Mouse (Mus musculus): ENCODE measurements around the gene Mrpl18.
"Not testable (repeated sequence)": the region's sequence is repeated elsewhere in the genome, so short reads cannot be mapped to it uniquely, and the experiment has no call there.

The Mrpl18 gene

DNA sequence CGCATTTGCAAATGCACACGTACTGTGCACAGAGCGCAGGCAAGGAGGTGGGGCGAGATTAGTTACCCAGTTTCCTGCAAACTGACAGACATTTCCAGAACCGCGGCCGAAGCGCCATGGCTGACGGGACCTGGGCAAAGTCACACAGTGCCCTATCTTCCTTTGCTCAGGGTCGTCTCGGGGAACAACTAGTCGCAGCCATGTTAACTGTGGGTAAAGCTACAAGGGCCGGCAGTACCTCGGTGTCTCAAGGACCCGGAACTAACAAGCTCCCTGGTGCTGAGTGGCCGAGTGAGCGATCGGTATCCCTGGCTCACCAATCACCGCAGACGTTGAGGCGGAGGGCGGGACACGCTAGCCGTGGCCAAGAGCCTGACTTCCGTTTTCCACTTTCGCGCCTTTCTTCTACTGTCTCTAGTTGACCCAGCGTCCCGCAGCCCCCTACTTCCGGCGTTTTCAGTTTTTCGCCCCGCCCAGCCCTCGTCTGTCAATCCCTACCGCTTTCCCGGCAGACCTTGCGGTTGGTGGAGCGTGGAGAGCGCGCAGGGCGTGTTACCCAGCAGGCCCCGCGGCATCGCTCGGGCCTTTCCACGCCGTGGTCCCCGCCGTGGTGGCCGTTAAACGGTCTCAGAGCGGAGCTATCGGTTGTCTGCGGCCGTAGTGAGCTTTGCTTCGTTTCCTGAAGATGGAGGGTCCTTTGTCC lies at the start of gene Mrpl18:
TSS of gene Mrpl18 (minus strand) at position 465 of the 703 bp plus-strand sequence.
- peak; percentile 100 for DNase-seq (ENCODE audit: low read depth, low spot score)

DNA sequence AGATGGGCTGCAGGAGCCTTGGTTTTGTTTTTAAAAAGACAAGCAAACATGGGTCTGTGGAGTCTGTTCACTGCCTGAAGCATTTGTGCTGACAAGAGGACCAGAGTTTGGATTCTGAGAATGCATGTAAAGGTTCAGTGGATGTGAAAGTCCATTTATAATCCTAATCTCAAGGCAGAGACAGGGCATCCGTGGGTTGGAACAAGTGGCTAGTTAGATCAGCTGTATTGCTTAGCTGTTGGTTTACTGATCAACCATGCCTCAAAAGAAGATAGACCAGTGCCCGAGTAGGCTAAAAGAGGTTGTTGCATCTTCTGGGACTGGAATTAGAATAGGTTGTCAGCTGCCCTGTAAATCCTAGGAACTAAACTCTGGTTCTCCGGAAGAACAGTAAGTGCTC lies 47.3 kb upstream of the Mrpl18 start:
- no peak for DNase-seq (ENCODE audit: low read depth, low spot score)

DNA sequence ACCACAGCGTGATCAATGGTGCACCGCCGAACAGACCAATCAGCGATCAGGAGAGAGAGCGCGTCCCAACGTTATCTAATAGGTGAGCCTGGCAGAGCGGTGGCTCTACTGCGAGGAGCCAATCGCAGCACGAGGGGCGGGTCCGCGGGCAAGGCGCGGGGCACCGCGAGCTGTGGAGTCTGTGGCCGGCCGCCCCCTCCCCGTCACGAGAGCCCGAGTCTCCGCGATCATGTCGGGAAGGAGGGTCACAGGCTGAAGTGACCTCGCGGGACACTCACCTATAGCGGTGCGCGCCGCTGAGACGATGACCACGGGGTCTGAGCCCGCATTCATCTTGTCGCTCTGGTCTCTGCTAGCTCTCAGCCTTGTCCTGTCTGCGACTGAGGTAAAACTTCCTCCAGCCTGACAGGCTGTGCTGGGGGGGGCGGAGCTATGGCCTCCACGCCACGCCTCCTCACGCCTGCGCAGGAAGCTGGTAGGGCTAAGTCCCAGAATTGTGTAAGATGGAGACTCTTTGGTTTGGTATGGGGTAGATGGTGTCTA lies 44.3 kb upstream of the Mrpl18 start, which contains the start of gene Acat2:
TSS of gene Acat2 (minus strand) at position 417 of the 543 bp plus-strand sequence.
- DNase-seq (ENCODE audit: low read depth, low spot score): peak; percentile 97

DNA sequence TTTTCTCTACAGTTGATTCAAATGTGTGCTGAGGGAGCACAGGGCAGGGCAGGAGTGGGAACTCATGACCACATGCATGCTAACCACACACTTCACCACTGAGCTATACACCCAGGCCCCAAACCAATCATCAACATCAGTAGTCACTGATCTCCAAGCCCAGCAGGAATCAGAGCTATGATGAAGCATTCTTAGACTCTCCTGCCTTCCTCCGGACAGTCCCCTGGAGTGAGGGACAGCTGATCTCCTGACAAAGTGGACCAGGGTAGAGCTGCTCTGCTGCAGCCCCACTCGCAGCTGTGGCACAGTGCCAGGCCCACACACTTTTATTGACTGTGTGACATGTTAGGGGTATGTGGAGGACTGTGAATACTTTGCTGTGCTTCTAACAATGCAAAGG lies 43.2 kb upstream of the Mrpl18 start:
- DNase-seq (ENCODE audit: low read depth, low spot score): not testable (repeated sequence)

DNA sequence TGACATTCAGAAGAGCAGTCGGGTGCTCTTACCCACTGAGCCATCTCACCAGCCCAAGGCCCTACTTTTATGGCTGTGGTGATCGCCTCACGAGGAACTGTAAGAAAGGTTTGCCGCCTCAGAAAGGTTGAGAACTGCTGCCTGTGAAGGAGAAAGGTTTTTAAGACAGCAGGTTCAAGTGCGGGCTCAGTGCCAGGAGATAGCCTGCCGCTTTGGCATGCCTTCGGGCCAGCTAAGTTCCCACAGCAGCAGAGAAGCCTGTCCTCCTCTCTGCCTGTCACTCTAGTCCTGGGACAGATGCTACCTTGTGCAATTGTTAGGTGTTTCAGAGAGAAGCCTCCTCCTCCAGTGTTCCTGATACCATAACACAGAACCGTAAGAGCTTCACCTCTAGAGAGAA lies 40.5 kb upstream of the Mrpl18 start:
- no peak for DNase-seq (ENCODE audit: low read depth, low spot score)

DNA sequence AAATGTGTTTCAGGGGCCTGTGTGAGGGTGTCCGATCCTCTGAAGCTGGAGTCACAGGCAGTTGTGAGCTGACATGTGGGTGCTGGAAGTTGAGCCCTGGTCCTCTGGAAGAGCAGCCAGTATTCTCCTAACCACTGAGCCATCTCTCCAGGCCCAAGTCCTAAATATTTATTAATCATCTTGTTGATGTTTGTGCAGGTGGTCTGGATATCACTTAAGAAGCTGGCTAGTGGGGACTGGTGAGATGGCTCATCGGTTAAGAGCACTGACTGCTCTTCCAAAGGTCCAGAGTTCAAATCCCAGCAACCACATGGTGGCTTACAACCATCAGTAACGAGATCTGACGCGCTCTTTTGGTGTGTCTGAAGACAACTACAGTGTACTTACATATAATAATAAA lies 33.5 kb upstream of the Mrpl18 start:
- DNase-seq (ENCODE audit: low read depth, low spot score): no peak

DNA sequence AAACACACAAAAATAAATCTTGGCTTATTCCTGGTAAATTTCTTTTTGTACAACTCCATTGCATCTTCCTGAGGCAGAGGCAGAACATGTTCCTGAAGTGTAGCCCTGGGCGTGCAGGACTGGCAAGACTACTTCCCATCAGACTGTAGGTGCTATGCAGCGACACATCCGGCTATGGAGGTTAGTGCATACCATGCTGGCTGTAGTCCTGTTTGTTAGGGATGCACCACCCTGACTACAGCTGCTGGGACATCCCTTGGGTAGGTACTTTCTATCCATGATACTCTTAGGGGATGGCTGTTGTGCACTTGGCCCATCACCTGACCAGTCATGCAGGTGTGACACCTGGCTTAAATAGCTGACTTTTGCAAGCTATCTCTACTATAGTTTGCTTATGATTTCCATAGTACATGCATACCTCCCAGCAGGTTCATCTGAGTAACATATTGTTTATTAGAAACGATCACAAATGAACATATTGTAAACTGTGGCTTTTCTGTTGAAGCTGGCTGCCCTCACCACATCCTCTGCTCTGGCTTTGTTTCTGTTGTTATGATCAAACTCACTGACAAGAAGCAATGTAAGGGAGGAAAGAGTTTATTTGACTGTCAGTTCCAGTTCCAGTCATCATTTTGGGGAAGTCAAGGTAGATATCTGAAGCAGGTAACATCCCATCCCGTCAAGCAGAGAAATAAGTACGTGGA lies 26.5 kb upstream of the Mrpl18 start:
- DNase-seq (ENCODE audit: low read depth, low spot score): no peak

DNA sequence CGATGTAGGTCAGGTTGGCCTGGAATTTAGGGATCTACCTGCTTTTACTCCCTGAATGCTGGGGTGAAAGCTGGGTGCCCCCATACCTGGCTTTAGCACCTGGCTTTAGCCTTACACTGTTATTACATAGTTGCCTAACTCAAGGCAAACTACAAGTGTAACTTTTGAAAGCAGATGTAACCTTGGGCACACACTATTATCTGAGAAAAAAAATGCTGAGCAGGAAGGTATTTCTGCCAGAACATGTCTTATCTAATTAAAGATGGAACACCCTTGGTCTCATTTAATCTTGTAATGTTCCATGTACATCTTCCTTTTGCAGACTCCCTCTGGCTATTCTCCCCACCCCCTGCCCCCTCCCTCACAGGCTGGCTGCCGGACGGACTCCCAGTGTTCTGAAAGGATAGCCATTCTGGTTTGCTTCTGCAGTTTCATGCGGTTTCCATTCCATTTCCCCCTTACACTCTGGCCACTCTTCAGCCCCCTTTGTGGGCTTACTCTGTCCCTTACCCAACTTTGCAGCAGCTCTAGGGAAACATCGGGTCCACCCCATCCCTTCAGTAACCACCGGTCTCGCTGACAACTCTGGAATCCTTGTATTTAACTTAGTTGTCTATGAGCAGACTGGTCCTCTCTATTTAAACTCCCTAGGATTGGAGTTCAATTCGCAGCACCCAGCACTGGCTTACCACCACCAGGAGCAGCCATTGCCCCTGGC lies 25.6 kb upstream of the Mrpl18 start:
- no peak for DNase-seq (ENCODE audit: low read depth, low spot score)

DNA sequence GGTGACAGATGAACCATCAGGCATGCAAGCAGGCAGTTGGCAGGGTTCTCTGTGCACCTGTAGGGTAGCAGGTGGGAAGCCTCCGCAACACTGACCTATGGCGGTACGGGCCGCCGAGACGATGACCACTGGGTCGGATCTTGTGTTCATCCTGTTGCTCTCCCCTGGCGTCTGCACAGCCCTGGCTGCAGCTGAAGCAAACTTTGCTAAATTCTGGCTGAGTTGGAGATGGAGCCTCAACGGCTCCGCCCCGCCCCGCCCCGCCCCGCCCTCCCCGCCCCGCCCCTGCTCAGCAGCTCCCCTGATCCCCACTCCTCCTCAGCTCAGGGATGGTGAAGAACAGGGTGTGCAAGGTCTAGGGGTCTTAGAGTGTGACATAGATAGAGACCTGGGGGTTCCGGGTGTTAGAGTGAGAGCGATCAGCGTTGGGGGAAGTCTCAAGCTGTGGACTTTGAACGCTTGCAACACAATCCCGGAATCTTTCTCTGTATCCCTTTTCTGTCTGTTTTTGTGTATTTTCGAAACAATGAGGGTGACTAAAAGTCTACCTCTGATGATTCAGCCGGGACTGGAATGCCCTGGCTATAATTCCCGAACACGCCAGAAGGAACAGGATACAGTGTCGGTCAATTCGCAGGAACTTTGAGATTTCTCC lies 24.1 kb upstream of the Mrpl18 start, which contains the start of gene Acat3:
TSS of gene Acat3 (minus strand) at position 450 of the 655 bp plus-strand sequence.
- no peak for DNase-seq (ENCODE audit: low read depth, low spot score)

DNA sequence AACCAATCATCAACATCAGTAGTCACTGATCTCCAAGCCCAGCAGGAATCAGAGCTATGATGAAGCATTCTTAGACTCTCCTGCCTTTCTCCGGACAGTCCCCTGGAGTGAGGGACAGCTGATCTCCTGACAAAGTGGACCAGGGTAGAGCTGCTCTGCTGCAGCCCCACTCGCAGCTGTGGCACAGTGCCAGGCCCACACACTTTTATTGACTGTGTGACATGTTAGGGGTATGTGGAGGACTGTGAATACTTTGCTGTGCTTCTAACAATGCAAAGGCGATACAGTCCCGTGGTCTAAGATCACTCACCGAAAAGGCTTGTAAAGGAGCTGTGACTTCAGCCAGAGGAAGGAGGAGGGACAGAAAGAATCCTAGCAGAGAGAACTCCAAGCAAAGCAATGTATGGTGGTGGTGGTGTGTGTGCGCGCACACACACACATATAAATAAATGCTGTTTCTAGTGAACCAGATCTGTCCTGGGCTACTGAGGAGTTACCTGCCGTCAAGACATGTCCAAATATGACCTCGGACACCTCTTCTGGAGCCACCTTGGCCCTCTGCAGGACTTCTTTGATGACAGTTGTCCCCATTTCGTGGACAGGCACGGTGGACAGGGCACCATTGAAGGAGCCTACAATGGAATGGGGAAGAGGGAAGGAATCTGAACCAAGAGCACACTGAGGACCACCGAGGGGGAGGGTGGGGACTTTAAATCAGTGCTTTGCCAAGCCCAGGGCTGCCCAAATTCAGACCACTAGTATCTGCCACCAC lies 23.4 kb upstream of the Mrpl18 start:
- not testable (repeated sequence) for DNase-seq (ENCODE audit: low read depth, low spot score)

DNA sequence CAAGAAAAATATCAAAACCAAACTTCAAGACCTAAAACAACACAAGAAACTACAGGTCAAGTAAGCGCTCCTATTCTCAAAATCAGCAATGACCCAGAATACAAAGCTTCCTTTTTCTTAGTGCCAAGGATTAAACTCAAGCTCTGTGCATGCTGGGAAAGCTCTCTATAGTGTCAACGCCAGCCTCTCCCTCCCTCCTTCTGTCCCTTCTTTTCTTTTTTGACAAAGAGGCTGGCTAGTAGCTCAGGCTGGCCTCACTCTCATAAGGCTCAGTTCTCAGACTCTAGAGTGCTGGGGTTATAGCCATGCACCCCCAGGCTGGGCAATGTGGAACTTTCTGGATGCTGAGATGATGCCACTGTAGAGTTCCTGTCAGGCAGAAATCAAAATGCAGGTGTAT lies 21.9 kb upstream of the Mrpl18 start:
- no peak for DNase-seq (ENCODE audit: low read depth, low spot score)

DNA sequence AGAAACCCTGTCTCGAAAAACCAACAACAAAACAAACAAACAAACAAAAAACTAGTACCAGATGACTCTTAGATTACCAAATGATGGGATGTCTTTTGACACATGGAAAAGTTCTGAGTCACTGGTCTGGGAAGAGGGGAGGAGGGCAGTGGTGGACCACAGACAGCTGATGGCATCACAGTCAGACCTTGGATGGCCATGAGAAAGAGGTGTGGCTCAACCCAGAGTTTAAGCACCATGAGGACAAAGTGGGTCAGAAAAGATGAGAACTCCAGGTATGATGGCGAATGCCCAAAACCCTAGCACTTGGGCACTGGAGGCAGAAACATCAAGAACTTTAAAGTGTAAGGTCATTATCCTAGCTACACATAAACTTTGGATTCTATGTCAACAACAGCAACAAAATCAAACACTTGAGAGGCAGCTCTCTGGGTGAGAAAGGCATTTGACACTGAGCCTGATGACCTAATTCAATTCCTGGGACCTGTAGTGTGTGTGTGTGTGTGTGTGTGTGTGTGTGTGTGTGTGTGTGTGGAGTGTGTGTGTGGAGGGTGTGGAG lies 21.3 kb upstream of the Mrpl18 start:
- DNase-seq (ENCODE audit: low read depth, low spot score): no peak

DNA sequence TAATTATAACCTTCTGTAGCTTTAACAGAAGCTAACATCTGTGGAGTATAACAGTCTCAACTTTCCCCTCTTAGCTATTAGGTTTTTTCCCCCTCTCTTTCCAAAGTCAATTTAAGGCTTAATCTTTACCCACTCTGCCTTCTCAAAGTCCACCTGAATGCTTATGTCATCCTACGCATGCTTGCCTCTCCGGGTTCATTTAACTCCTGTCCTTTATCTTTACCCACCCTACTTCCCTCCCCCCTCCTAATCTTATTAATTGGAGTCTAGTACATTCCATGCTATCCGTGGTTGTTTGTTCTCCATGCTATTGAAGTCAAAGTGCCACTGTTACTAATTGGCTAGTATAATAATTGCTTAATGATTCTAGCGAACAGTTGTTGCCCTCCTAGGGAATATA lies 19.6 kb upstream of the Mrpl18 start:
- no peak for DNase-seq (ENCODE audit: low read depth, low spot score)

DNA sequence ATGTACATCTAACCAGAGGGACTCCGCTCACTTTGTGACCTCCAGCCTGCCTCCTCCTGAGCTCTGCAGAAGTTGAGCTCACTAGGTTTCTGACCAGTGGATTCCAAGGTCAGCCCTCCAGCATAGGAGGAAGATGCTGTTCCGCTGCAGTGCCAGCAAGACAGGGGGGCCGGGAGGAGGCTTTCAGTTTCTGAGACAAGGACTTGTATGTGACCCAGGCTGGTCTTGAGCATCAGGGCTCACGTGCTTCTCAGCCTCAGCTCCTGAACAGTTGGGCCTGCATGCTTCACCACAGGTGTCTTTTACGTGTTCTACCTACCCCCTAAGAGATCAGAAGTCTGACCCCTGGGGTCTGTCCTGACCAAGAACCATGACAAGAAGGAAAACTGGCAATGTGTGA lies 15.4 kb upstream of the Mrpl18 start:
- not testable (repeated sequence) for DNase-seq (ENCODE audit: low read depth, low spot score)

DNA sequence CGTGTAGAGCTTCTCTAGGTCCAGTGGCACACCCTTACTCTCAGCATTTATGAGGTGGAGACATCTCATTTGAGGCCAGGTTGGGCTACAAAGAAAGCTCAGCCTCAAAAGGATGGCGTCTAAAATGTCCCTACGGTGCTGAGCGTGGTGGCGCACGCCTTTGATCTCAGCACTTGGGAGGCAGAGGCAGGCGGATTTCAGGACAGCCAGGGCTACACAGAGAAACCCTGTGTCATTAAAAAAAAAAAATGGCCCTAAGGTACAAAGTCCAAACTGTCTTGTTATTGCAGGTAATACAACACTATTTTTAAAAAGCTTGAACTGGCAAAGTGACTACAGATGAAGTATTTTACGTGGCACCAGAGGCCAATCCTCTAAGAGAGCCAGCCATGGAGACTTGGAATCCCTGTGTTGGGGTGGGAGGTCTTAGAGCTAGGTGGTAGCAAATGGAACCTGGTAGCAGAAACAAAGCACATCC lies 9.6 kb upstream of the Mrpl18 start:
- DNase-seq (ENCODE audit: low read depth, low spot score): no peak

DNA sequence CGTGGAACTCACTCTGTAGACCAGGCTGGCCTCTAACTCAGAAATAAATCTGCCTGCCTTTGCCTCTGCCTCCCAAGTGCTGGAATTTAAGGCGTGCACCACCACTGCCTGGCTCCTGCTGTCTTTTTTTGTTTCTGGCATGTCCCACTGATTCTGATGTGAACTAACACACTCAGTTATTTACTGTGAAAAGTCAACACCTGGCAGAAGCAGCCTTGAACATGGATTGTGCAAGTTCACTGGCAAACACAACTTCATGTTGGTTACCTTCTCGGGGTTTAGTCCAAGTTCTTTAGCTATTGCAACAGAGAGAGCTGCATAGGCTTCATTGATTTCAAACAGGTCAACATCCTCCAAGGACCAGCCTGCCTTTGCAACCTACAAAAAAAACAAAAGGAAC lies 8.9 kb upstream of the Mrpl18 start:
- DNase-seq (ENCODE audit: low read depth, low spot score): peak; percentile 32

DNA sequence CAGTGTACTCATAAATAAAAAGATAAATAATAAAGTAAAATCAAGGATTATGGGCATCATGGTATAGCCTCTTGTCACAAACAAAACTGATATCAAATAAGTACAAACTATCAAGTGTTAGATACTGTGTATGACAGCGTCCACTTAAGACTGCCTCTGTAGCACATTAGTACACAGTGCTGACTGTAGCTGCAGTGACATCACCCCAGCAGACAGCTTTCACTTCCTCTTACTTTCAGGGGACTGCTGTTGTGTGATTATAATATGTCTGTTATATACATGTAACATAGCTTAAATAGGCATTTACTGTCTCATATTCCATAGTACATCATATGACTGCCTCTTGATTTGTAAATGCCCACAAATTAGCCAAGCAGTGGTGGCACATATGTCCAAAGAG lies 4.9 kb upstream of the Mrpl18 start:
- no peak for DNase-seq (ENCODE audit: low read depth, low spot score)

DNA sequence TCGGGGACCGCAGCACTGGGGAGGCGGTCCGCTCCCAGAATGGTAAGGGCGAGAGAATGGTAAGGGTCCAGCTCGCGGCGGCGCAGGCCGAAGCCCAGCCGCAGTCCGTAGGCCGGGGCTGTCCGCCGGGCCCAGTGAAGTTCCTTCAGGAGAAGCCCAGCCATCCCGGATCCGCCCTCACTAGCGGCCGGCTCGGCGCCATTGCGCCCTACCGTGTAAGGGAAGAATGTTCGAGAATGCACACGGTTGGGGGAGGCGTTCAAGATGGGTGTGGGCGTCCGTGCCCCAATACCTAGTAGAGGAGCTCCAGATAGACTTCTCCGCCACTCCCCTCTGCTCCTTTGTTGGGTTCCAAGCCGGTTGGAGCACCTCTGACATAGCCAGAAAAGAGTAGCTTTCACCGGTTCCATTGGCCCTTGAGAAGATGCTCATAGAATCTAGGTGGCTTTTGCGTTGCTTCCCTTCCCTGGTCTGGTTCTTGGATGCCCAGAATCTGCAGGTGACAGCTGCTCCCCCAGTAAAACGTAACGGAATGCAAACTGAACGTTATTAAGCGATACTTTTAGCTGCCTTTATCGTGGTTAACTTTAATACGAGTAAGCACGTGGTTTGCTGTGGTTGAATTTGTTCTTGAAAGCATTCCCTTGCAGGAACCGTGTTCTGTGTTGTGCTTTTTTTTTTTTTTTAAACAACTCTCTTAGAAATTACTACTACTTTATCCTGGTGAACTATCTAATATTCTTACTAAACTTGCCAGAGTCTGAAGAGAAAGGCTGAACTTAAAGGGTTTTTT lies 639 bp upstream of the Mrpl18 start:
- peak; percentile 87 for DNase-seq (ENCODE audit: low read depth, low spot score)

DNA sequence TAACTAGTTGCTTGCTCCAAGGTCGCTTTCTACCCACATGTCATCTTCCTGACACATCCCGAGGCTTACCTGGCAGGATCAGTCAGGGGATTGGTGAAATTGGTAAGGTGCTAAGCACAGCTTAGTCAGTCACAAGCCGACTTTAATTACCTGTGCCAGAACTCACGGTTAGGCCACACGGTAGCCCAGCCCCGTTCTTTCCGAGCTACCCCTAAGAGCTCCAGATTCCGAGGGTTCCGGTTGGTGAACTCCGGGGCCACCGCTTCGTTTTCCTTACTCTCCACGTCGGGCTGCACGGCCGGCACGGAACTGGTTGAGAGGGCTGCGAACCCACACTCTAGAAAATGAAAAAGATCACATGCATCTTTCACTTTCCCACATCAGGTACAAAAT lies 661 bp downstream of the Mrpl18 start, which contains the start of gene Tcp1:
TSS of gene Tcp1 (plus strand) at position 214 of the 393 bp plus-strand sequence.
- no peak for DNase-seq (ENCODE audit: low read depth, low spot score)

DNA sequence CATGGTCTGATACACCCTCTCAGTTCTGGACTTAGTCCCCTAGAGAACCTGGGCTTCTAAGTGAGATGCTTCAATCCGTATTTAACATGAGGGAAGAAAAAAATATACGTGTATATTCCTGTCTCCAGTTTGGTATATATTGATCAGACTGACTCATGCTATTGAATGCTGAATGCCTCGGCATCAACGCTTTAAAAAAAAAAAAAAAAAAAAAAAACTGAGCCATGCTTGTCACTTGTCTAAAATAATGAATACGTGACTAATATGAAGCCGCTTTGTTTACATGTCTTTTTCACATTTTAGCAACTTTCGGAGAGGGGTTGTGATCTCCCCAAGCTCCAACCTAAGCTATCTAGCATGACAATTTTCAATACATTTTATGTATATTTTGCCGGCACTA lies 5.8 kb downstream of the Mrpl18 start:
- DNase-seq (ENCODE audit: low read depth, low spot score): no peak
